Mouse (Mus musculus) lung, postnatal 36 days (tissue): ENCODE results near the gene Rita1.
A peak's percentile ranks its signal among the peaks of the same experiment; 100 is the strongest.

Experiments
- DNase-seq: peaks from one replicate; pipeline ENCODE4 v3.0.0; 2022; ENCODE audit warnings: mixed read lengths

Rita1 gene

DNA sequence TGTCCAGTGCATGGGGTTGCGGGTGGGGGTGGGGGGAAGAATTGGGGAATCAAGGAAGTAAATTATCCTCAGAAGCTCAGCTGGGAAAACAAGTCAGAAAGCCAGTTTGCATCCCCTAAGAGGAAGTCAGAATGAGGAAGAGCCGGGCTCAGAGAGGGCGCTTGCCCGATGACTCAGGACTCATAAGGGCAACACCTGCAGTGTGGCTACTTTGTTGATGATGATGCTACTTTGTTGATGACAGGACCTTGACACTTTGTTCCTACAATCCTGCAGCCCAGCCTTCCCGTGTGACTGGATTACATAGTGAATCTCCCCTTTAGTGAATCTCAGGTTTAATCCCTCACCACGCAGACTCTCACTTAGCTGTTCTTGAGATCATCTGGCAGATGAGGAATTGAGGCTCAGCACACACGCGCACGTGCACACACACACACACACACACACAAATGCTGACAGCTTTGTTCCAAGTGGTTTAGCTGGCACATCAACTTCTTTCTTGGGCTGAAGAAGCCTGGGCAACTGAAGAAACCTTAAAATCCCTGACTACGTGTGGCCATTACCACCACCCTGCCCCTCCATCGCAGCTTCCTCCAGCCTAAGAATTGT, 42.0 kb downstream of the Rita1 start:
- no peak for DNase-seq

- DNase-seq, result no peak
Observed at GRCm38 (mm10) chr5:120569791-120570190, 42.6 kb downstream of the Rita1 start.

- DNase-seq, result no peak
Observed at GRCm38 (mm10) chr5:120568964-120569363, 43.4 kb downstream of the Rita1 start.

- no peak for DNase-seq
Observed at GRCm38 (mm10) chr5:120568336-120568768, 44.0 kb downstream of the Rita1 start.

GRCm38 (mm10) chr5:120567761-120568211, 44.6 kb downstream of the Rita1 start:
- no peak for DNase-seq

DNA sequence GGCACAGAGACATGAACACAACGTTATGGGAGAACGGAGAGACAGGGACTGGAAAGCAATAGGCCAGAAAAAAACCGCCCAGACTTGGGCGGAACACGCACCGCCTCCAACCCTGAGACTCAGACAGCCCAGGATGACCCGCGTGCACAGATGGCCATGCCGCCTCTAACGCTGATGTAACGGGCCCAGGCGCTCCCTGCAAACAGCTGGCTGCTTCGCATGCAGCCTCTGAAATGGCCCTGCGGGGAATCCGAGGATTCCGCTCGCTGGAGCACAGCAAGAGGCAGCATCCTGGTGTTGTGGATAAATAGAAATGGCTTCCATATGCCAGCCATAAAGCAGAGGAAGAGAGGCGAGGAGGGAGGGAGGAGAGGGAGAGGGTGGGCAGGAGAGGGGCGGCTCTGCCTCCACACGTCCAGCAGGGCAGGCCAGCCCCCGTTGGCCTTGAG, 45.1 kb downstream of the Rita1 start:
- peak; percentile 65 for DNase-seq

GRCm38 (mm10) chr5:120566681-120567252, 45.6 kb downstream of the Rita1 start:
- peak; percentile 54 for DNase-seq

GRCm38 (mm10) chr5:120566101-120566500, 46.3 kb downstream of the Rita1 start:
- DNase-seq, result peak; percentile 74

DNA sequence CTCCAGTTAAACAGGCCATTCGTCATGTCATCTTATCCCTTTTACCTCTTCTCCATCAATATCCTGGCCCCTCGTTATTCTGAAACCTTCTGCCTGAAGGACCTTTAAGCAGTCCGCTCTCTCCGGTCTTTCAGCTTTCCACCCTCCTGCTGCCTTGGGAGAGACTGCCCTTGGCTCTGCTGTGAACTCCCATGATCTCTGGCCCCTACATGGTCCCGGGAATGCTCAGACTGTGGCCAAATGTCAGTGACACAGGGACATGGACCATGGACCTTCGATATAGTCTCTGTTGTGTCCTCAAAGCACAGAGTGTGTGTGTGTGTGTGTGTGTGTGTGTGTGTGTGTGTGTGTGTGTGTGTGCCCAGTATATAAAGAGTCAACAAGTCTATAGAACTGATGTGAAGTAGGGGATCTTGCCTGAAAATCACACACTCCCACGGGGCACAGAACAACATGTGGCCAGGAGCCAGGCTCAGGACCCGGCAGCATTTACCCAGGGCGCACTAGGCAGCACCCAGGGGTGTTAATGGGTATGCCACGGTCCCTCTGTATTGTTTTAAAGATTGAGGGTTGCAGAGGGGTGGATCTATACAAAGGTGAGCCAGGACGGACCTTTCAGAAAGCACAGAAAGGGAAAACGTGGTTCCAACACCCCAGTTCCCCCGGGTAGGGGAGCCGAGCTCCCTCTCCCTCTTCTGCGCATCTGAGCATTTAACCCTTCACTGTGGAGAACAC, 47.1 kb downstream of the Rita1 start:
- DNase-seq, result no peak

- DNase-seq, result no peak
Observed at GRCm38 (mm10) chr5:120563914-120564311, 48.5 kb downstream of the Rita1 start.

GRCm38 (mm10) chr5:120562956-120563913, 49.2 kb downstream of the Rita1 start:
- DNase-seq, result peak; percentile 70

DNA sequence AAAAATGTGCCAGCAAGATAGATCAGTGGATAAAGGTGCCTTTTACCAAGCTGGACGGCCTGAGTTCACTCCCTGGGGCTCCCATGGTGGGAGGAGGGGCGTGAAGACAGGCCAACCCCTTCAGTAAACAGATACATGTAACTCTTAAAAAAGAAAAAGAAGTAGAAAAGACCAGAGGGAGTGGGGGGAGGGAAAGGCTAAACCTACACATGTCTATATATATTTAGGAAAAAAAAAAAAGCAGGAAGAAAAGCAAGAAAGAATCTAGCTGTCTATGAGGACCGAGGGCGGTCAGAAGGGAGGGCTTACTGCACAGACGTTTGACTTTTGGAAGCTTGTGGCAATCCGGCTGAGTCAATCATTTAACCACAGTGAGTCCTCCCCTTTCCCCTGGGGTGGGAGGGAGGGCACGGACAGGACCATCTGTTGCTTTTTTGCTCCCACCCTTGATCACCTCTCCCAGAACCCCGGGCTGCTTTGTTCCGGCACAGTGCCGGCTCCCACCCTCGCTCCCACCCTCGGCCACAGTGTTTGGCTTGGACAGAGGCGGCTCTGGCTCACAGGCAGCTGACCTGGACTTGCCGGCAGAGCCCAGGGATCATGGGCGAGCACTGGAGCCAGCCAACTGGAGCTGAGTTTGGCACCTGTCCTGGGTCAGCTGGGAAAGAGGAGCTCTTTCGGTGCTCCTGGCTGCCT, 51.6 kb downstream of the Rita1 start:
- peak; percentile 66 for DNase-seq

- no peak for DNase-seq
Observed at GRCm38 (mm10) chr5:120560129-120560615, 52.2 kb downstream of the Rita1 start.

DNA sequence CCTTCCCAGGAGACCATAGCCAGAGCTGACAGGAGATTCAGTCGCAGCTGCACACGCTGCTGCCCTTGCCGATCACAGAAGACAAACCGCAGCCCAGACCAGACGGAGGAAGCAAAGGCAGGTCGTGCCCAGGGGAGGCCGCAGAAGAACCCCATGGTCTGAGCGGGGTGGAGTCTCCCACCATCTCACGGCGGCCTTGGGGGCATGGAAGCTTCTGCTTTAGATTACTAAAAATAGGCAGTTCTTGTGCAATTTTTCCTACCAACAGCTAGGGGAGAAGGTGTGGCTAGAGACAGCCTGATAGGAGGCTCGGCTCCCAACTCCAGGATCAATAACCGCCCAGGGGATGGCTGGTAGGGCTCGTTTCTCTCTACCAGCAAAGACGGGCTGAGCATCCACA, 53.6 kb downstream of the Rita1 start:
- peak; percentile 38 for DNase-seq

DNA sequence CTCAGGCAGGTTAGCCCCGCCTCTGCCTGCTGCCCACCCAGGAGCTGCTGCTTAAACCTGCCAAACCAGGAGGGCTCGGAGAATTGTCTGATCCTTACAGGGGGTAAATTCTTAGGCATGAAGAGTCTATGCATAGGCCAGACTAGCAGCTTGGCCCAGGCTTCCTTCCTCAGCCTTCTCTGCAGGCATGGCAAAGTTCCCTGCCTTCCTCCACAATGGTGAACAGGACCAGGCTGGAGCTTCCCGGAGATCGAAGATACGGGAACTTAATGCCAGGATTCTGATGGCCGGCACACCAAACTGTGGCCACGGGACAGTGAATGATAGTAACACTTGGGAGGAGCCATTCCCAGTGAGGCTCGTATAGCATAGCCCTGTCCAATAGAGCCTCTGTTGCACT, 54.3 kb downstream of the Rita1 start:
- DNase-seq, result no peak

DNA sequence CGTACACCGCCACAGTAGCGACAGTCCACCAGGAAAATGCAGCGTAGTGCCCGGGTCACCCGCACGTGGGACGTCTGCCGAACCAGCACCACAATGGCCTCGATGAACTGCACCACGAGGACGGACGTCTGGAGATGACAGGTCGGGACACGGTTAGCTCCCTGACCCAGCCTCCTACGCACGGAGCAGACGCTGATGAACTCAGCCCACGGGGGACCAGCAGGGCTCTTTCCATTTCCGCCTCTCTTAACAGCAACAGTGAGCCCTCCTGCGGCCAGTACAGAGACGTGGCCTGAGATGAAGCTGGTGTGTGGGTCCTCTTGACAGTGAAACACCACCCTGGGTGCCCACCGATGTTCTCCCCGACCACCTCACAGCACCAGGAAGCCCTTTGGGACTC, 56.5 kb downstream of the Rita1 start:
- no peak for DNase-seq

DNA sequence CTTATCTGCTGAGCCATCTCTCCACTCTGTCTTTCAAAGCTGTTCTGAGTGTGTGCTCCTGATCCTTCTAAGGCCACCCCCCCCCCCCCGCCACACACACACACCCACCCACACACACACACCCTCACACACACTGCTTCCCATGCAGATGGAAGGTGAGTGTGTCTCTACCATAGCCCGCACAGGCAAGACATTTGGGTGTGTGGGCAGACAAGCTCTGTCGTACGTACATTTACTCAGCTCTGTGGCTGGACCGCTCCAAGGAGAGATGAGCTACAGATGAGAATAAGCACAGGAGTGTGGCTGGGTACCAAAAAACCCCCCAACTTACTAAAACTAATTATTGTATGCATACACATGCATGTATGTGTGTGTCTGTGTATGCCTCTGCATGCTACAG, 61.7 kb downstream of the Rita1 start:
- DNase-seq, result no peak

DNA sequence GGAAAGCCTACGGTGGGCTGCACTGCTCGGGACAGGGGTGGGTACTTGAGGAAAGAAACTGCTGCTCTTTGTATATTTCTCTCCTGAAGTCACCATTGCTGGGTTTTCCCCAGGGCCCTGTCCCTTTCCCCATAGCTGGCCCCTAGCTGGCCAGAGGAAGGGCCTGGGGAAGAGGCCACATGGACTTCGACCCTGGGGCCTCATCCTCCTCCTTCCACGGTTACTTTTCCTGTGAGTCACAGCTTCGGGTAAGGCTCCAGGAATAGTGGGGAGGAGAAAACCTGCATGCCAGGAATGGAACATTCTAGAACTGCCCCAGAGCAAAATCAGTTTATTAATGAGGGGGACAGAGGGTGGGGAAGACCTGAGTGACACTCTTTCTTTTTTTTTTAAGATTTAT, 62.3 kb downstream of the Rita1 start:
- no peak for DNase-seq

DNA sequence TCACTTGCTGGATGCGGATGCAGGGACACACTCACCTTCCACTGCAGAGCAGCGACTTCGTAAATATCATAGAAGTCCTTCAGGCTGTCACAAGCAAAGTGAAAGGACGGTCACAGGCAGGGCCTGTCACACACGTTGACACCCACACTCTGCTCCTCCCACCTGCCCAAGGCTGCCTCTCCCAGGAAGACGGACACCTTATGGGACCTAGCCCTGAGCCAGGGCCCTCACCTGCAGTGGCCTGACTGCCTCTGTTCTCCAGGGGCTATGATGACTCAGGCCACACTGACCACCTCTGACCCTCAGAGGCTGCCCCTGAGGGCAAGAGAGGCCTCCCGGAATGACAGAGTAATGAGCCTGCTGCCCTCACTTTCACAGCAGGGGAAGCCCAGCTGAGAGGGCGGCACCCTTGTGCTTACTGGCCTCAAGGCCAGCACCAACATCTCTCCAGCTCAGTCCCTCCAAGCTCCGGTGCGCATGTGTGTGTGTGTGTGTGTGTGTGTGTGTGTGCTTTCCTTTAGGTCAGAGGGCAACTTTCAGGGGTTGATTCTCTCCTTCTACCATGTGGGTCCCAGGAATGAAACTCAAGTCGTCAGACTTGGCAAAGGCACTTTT, 64.0 kb downstream of the Rita1 start:
- DNase-seq, result no peak
